Mouse (Mus musculus) CH12.LX (cell line): ENCODE data around the gene Tlk2.

ENCODE experiments used
- CHD1 ChIP-seq: IDR thresholded peaks from 2 replicates; pipeline ENCODE4 v1.6.1; 2012; ENCODE audit warnings: low read depth, low read length, improper control_type of control experiment, inconsistent platforms
- CHD2 ChIP-seq: IDR thresholded peaks from 2 replicates; pipeline ENCODE4 v1.6.1; 2011; ENCODE audit warnings: low read length, improper control_type of control experiment
- CTCF ChIP-seq, 2 experiments: IDR thresholded peaks in 1 of 2; conservative IDR thresholded peaks in 1 of 2; 2 replicates each; pipeline ENCODE4 v1.5.1; 2011 to 2012; ENCODE audit warnings: low read depth in 2 of 2, low read length in 2 of 2, improper control_type of control experiment in 1 of 2, inconsistent platforms in 1 of 2, mild to moderate bottlenecking in 1 of 2, moderate library complexity in 1 of 2
- HCFC1 ChIP-seq: IDR thresholded peaks from 2 replicates; pipeline ENCODE4 v1.6.1; 2012; ENCODE audit warnings: low read depth, mild to moderate bottlenecking, inconsistent platforms, low read length, improper control_type of control experiment
- MAX ChIP-seq: IDR thresholded peaks from 2 replicates; pipeline ENCODE4 v1.6.1; 2011; ENCODE audit warnings: low read length, improper control_type of control experiment
- MEF2A ChIP-seq: IDR thresholded peaks from 2 replicates; pipeline ENCODE4 v1.6.1; 2014; ENCODE audit warnings: low read depth, mild to moderate bottlenecking, inconsistent platforms, low read length, improper control_type of control experiment, borderline replicate concordance
- PAX5 ChIP-seq: IDR thresholded peaks from 2 replicates; pipeline ENCODE4 v1.6.1; 2012; ENCODE audit warnings: low read length, inconsistent platforms, mixed read lengths
- POLR2A ChIP-seq: IDR thresholded peaks from 2 replicates; pipeline ENCODE4 v1.6.1; 2011; ENCODE audit warnings: low read depth, mild to moderate bottlenecking, improper control_type of control experiment, low read length
- SMC3 ChIP-seq: IDR thresholded peaks from 2 replicates; pipeline ENCODE4 v1.6.1; 2011; ENCODE audit warnings: low read depth, low read length, improper control_type of control experiment

DNA sequence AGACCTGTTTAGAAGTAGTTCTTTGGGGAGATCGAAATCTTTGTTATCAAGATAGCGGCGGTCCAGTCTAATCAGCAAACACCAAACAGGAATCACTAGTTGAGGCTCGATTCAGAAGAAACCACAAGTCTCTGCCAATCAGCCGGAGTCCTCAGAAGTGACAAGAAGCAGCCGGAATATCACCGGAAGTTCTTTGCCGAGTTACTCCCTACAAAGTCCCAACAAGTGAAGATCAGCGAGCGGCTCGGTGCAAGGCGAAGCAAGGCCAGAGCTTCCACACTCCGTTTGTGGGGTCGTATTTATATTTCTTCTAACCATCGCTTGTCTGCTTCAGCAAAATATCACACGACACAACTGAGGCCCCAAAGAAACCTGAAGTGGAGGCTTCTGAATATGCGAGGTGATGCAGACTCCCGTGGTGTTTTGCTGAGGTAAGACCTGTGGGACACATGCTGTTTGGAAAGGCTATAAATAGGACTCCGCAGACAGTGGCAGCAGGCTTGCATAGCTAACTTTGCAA, 21.8 kb upstream of the Tlk2 start:
- TF ChIP-seq MEF2A (no peak), CTCF (conservative IDR thresholded peaks at IDR 0.05 in 1 of 2, IDR thresholded peaks at IDR 0.05 in 1 of 2; ENCODE audit: low read depth in 2 of 2, low read length in 2 of 2) (no peak), POLR2A (no peak), PAX5 (no peak), HCFC1 (no peak), CHD1 (no peak), MAX (no peak), SMC3 (no peak), CHD2 (no peak)
